Mouse (Mus musculus) kidney, embryonic 14.5 days (tissue): ENCODE results near the gene Cacna1d. TPM values are rescaled to one million over a fixed set of nuclear protein-coding genes. Genes with fewer than 3 reads are reported as not detected.

Experiments used
- ATAC-seq: fragments of 200-750 bp; cut with Nextera tagmentation; 2 replicates; pipeline ENCODE4 v1.8.0; 2017; ENCODE audit warnings: moderate number of reproducible peaks, mild to moderate bottlenecking, moderate TSS enrichment, moderate library complexity; ENCODE audit not compliant: low FRiP score, low TSS enrichment
- H3K27ac ChIP-seq: fragments of 300-500 bp; sonication (generic); 2 replicates; pipeline ENCODE4 v1.5.1; 2014; ENCODE audit warnings: low read depth, mild to moderate bottlenecking, low read length, moderate library complexity, mixed read lengths
- H3K27me3 ChIP-seq: fragments of 300-500 bp; sonication (generic); 2 replicates; pipeline ENCODE4 v1.6.1; 2014; ENCODE audit warnings: mild to moderate bottlenecking, low read length; ENCODE audit not compliant: control insufficient read depth, insufficient read depth
- H3K36me3 ChIP-seq: fragments of 300-500 bp; sonication (generic); 2 replicates; pipeline ENCODE4 v1.6.1; 2014; ENCODE audit warnings: low read length, mixed read lengths; ENCODE audit not compliant: control insufficient read depth, insufficient read depth
- H3K4me1 ChIP-seq: fragments of 300-500 bp; sonication (generic); 2 replicates; pipeline ENCODE4 v1.6.1; 2014; ENCODE audit warnings: low read length, mixed read lengths; ENCODE audit not compliant: control insufficient read depth, insufficient read depth
- H3K4me2 ChIP-seq: fragments of 300-500 bp; sonication (generic); replicated peaks from 2 replicates; pipeline ENCODE4 v1.6.1; 2014; ENCODE audit warnings: low read depth, mild to moderate bottlenecking, low read length
- H3K4me3 ChIP-seq: fragments of 300-500 bp; sonication (generic); 2 replicates; pipeline ENCODE4 v1.5.1; 2014; ENCODE audit warnings: mild to moderate bottlenecking, low read length
- H3K9ac ChIP-seq: fragments of 300-500 bp; sonication (generic); 2 replicates; pipeline ENCODE4 v1.6.1; 2014; ENCODE audit warnings: low read depth, mild to moderate bottlenecking, low read length, moderate library complexity
- H3K9me3 ChIP-seq: fragments of 300-500 bp; sonication (generic); 2 replicates; pipeline ENCODE4 v1.6.1; 2016; ENCODE audit warnings: low read length; ENCODE audit not compliant: control insufficient read depth
- WGBS: fragments of 180-500 bp; shearing (Covaris S2); extraction: QIAGEN DNeasy Blood & Tissue Kit; methylation state at CpG from one replicate; pipeline ENCODE4 v1.1.7; 2014; 5-methylcytosine and 5-hydroxymethylcytosine counted together
- polyA plus RNA-seq: library from polyadenylated mRNA; unstranded; fragments of >200 nt; fragmentation: Nextera tagmentation; extraction: Ambion mirVana; gene quantifications from 2 replicates; pipeline ENCODE4 v1.2.1, GENCODE M21; 2014

Cacna1d gene
- polyA plus RNA-seq, 1 experiment from 2014 or later: 5.1 TPM

DNA sequence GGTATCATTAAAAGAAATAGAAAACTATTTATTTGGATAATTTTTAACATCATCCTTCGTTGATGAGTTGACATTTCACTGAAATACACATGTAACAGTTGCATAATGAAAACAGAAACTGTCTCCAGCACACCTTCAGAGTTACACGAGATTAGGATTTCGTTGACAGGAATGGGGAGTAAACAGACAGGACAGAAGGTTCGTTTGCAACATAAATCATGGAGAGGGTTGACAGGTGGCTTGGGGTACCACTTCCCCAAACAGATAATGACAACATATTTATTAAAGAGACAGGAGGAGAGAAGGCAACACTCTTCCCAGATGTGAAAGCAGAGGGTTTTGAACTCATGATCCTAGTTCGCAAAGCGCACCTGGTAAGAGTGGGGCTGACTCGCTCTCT, 436.3 kb downstream of the Cacna1d start:
- no peak overlapping the region for H3K27ac ChIP-seq
- no peak overlapping the region for H3K4me3 ChIP-seq
- ATAC-seq: no peak
- H3K36me3 ChIP-seq: no peaks in the 10 kb centered on the region
- no peak overlapping the region for H3K4me2 ChIP-seq
- WGBS: 70% methylated on average over 7 of the region's 7 CpGs
- H3K9ac ChIP-seq: no peak overlapping the region
- H3K4me1 ChIP-seq: no peaks in the 10 kb centered on the region
- no peaks in the 10 kb centered on the region for H3K27me3 ChIP-seq
- H3K9me3 ChIP-seq: no peaks in the 10 kb centered on the region

DNA sequence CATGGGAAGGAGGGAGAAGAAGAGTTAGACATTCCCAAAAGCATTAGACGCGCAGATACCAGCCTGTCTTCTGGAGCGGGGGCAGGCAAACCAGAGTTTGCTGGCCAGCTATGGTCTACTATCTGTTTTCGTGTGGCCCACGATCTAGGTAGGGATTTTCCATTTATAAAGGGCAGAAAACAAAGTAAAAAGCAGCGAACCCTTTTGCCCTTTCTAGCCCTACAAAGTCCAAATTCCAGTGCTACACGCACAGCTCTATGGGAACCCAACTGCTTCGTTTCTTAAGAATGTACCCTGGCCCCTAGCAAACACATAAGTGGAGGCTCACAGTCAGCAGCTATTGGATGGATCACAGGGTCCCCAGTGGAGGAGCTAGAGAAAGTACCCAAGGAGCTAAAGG, 441.0 kb downstream of the Cacna1d start:
- ATAC-seq: no peak
- 91% methylated on average over 8 of the region's 8 CpGs for WGBS

GRCm38 (mm10) chr14:30048049-30048448, 443.2 kb downstream of the Cacna1d start:
- Histone ChIP-seq H3K9me3 (no peaks in the 10 kb centered on the region), H3K9ac (no peak overlapping the region), H3K36me3 (no peaks in the 10 kb centered on the region), H3K4me1 (0 out of 2 replicates have a peak, but pooled peaks cover 7% of the 10 kb centered on the region), H3K27me3 (no peaks in the 10 kb centered on the region), H3K4me3 (no peak overlapping the region), H3K27ac (no peak overlapping the region), H3K4me2 (no peak overlapping the region)
- 89% methylated on average over 3 of the region's 3 CpGs for WGBS
- no peak for ATAC-seq

More for the DNA sequence above, 441.0 kb downstream of the Cacna1d start:
- Histone ChIP-seq H3K36me3 (no peaks in the 10 kb centered on the region), H3K4me2 (no peak overlapping the region), H3K4me1 (0 out of 2 replicates have a peak, but pooled peaks cover 4% of the 10 kb centered on the region), H3K9ac (no peak overlapping the region), H3K4me3 (no peak overlapping the region), H3K27me3 (no peaks in the 10 kb centered on the region), H3K9me3 (no peaks in the 10 kb centered on the region), H3K27ac (no peak overlapping the region)

DNA sequence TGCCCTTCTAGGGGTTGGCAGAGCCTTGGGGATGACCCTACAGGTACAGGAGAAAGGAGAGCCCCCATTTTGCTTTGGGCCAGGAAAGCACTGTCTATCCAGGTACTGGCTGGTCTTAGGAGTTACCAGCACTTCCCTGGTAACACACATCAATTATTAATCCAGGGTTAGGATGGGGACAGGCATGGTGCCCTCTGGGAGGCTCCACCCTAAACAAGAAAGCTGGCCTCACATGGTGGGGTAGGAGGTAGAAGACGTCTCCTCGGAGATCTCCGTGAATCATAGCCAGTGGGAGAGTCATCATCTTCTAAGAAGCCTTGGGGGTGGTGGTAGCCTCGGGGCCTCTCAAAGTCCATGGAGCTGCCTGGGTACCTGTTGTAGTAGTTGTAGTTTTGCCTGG, 444.3 kb downstream of the Cacna1d start:
- no peak for ATAC-seq
- H3K4me2 ChIP-seq: no peak overlapping the region
- H3K36me3 ChIP-seq: no peaks in the 10 kb centered on the region
- WGBS: 88% methylated on average over 4 of the region's 4 CpGs
- H3K27me3 ChIP-seq: no peaks in the 10 kb centered on the region
- 0 out of 2 replicates have a peak, but pooled peaks cover 7% of the 10 kb centered on the region for H3K4me1 ChIP-seq
- H3K27ac ChIP-seq: no peak overlapping the region
- H3K9me3 ChIP-seq: no peaks in the 10 kb centered on the region
- H3K9ac ChIP-seq: no peak overlapping the region
- H3K4me3 ChIP-seq: no peak overlapping the region

GRCm38 (mm10) chr14:30045704-30046220, 445.5 kb downstream of the Cacna1d start:
- no peak overlapping the region for H3K9ac ChIP-seq
- H3K27me3 ChIP-seq: no peaks in the 10 kb centered on the region
- no peaks in the 10 kb centered on the region for H3K9me3 ChIP-seq
- WGBS: 79% methylated on average over 8 of the region's 8 CpGs
- no peak overlapping the region for H3K4me2 ChIP-seq
- no peak overlapping the region for H3K27ac ChIP-seq
- ATAC-seq: no peak
- H3K4me3 ChIP-seq: no peak overlapping the region
- H3K4me1 ChIP-seq: 0 out of 2 replicates have a peak, but pooled peaks cover 7% of the 10 kb centered on the region
- no peaks in the 10 kb centered on the region for H3K36me3 ChIP-seq

GRCm38 (mm10) chr14:30045239-30045638, 446.0 kb downstream of the Cacna1d start:
- Histone ChIP-seq H3K27me3 (no peaks in the 10 kb centered on the region), H3K9me3 (no peaks in the 10 kb centered on the region), H3K36me3 (no peaks in the 10 kb centered on the region), H3K4me3 (no peak overlapping the region), H3K27ac (no peak overlapping the region), H3K9ac (no peak overlapping the region), H3K4me2 (no peak overlapping the region), H3K4me1 (0 out of 2 replicates have a peak, but pooled peaks cover 7% of the 10 kb centered on the region)
- ATAC-seq: no peak
- 71% methylated on average over 10 of the region's 10 CpGs for WGBS

- H3K27me3 ChIP-seq: no peaks in the 10 kb centered on the region
- no peak for ATAC-seq
- H3K36me3 ChIP-seq: no peaks in the 10 kb centered on the region
- 90% methylated on average over 7 of the region's 7 CpGs for WGBS
- 0 out of 2 replicates have a peak, but pooled peaks cover 7% of the 10 kb centered on the region for H3K4me1 ChIP-seq
- no peak overlapping the region for H3K9ac ChIP-seq
- no peak overlapping the region for H3K27ac ChIP-seq
- H3K4me3 ChIP-seq: no peak overlapping the region
- H3K4me2 ChIP-seq: no peak overlapping the region
- H3K9me3 ChIP-seq: no peaks in the 10 kb centered on the region
Observed at GRCm38 (mm10) chr14:30043356-30043940, 447.8 kb downstream of the Cacna1d start.

DNA sequence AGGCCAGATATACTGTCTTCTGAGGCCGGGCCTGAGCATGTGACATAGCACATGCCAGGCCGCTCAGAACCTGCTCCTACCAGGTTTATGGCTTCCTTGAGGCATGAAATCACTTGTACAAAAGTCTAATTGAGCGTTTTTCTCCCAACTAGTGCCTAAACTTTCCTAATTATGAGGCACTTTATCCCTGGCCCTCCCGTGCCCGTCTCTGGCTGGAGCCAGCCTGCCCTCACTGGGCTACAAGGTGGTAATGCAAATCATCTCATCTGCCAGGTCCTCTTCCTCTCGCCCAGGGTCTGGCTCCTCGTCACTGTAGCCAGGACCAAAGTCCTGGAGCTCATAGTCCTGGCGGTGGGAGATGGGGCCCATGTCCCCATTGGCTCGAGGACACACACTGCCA, 449.4 kb downstream of the Cacna1d start:
- Histone ChIP-seq H3K9ac (no peak overlapping the region), H3K4me1 (0 out of 2 replicates have a peak, but pooled peaks cover 7% of the 10 kb centered on the region), H3K4me3 (no peak overlapping the region), H3K27ac (no peak overlapping the region), H3K4me2 (no peak overlapping the region), H3K9me3 (no peaks in the 10 kb centered on the region), H3K27me3 (no peaks in the 10 kb centered on the region), H3K36me3 (no peaks in the 10 kb centered on the region)
- ATAC-seq: no peak
- 78% methylated on average over 9 of the region's 9 CpGs for WGBS

GRCm38 (mm10) chr14:30039413-30039812, 451.8 kb downstream of the Cacna1d start:
- Histone ChIP-seq H3K36me3 (no peaks in the 10 kb centered on the region), H3K9me3 (no peaks in the 10 kb centered on the region), H3K27ac (no peak overlapping the region), H3K9ac (no peak overlapping the region), H3K4me2 (no peak overlapping the region), H3K27me3 (no peaks in the 10 kb centered on the region), H3K4me3 (no peak overlapping the region), H3K4me1 (no peaks in the 10 kb centered on the region)
- no peak for ATAC-seq
- 66% methylated on average over 4 of the region's 4 CpGs for WGBS
